Mouse (Mus musculus) liver, adult 2 months (tissue): ENCODE data around the gene Sgpp2. TPM values are rescaled to one million over a fixed set of nuclear protein-coding genes. Genes with fewer than 3 reads are reported as not detected.

Experiments
- DNase-seq: peaks from one replicate; pipeline ENCODE4 v3.0.0-alpha.2; 2011; ENCODE audit warnings: low read depth, low spot score; ENCODE audit errors: extremely low read depth
- H3K27ac ChIP-seq: fragments of 200-500 bp; replicated peaks from 2 replicates; pipeline ENCODE4 v1.5.1; 2012; ENCODE audit warnings: low read depth, mild to moderate bottlenecking, control low read depth, inconsistent platforms, low read length; ENCODE audit not compliant: insufficient read depth
- H3K27me3 ChIP-seq: fragments of 200-500 bp; 2 replicates; pipeline ENCODE4 v1.6.1; 2012; ENCODE audit warnings: mild to moderate bottlenecking, moderate library complexity, low read length, inconsistent platforms; ENCODE audit not compliant: control insufficient read depth, insufficient read depth
- H3K36me3 ChIP-seq: fragments of 200-500 bp; 2 replicates; pipeline ENCODE4 v1.6.1; 2012; ENCODE audit warnings: low read length, inconsistent platforms; ENCODE audit not compliant: control insufficient read depth, insufficient read depth
- H3K4me1 ChIP-seq: fragments of 200-500 bp; 2 replicates; pipeline ENCODE4 v1.6.1; 2011; ENCODE audit warnings: low read length; ENCODE audit not compliant: control insufficient read depth, insufficient read depth
- H3K4me3 ChIP-seq: fragments of 200-500 bp; 2 replicates; pipeline ENCODE4 v1.5.1; 2011; ENCODE audit warnings: low read depth, mild to moderate bottlenecking, control low read depth, low read length, moderate library complexity; ENCODE audit not compliant: insufficient read depth
- H3K79me2 ChIP-seq: fragments of 200-500 bp; 2 replicates; pipeline ENCODE4 v1.6.1; 2012; ENCODE audit warnings: inconsistent platforms, mild to moderate bottlenecking, low read length, moderate library complexity; ENCODE audit not compliant: control insufficient read depth, insufficient read depth
- H3K9ac ChIP-seq: fragments of 200-500 bp; 2 replicates; pipeline ENCODE4 v1.6.1; 2012; ENCODE audit warnings: low read depth, mild to moderate bottlenecking, control low read depth, inconsistent platforms, low read length
- CTCF ChIP-seq: fragments of 200-500 bp; IDR thresholded peaks from 2 replicates; pipeline ENCODE4 v1.5.1; 2011; ENCODE audit warnings: low read depth, low read length, control low read depth
- POLR2A ChIP-seq: fragments of 200-500 bp; IDR thresholded peaks from 2 replicates; pipeline ENCODE4 v1.6.1; 2011; ENCODE audit warnings: low read length, control low read depth; ENCODE audit not compliant: insufficient read depth; ENCODE audit errors: extremely low read depth
- WGBS: fragments of 180-500 bp; shearing (Covaris S2); methylation state at CpG from one replicate; pipeline ENCODE4 v1.1.7; 2018; 5-methylcytosine and 5-hydroxymethylcytosine counted together
- polyA plus RNA-seq: library from polyadenylated mRNA; depleted of rRNA; stranded (reverse); fragments of >200 nt; gene quantifications from 2 replicates; pipeline ENCODE4 v1.2.3, GENCODE M21; 2012
- total RNA-seq: library from RNA; depleted of rRNA; stranded (reverse); fragments of >200 nt; gene quantifications from 2 replicates; pipeline ENCODE4 v1.2.3, GENCODE M21; 2014

Sgpp2 gene
- total and polyA plus RNA-seq, 2 experiments = 0.09 TPM

DNA sequence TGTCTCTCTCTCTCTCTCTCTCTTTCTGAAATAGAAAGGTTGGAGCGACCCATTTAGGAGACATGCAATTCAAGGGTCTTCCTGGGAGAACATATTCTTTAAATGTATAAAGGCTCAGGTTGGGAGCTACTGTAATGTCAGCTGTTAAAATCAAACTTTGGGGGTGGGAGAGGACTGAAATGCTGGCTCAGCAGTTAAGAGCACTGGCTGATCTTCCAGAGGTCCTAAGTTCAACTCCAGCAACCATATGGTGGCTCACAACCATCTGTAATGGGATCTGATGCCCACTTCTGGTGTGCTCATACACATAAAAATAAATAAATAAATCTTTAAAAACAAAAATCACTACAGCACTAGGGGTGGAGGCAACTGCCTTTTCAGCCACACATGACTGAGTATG lies 1.5 kb upstream of the Sgpp2 start:
- TF ChIP-seq CTCF = no peak
- no peak for TF ChIP-seq POLR2A
- Histone ChIP-seq H3K36me3 (no peaks in the 10 kb centered on the region), H3K79me2 (no peaks in the 10 kb centered on the region), H3K9ac (no peak overlapping the region), H3K4me3 (no peak overlapping the region), H3K27ac (no peak overlapping the region), H3K4me1 (no peaks in the 10 kb centered on the region), H3K27me3 (peaks cover 15% of the 10 kb centered on the region; the same call in 1 of the 2 replicates)
- WGBS = 83% methylated on average over 1 of the region's 1 CpGs
- DNase-seq = no peak

DNA sequence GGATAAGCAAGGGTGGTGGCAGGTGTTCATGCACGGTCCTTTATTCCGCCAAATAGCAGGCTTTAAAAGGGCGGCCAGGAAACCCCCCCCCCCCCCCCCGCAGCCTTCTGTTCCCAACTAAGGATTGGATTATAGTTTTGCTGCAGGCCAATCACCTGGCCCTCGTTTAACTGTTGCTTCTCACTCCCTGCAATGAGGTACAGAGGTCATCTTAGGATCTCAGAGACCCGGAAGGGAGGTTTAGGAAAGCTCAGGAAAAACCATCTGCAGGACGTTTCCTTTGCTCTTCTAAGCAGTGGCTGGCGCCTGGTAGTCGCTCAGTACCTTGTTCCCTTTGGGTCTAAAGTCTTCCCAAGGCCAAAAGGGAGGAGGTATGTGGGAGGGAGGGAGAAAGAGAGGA lies 865 bp upstream of the Sgpp2 start:
- no peak overlapping the region for H3K4me3 ChIP-seq
- H3K9ac ChIP-seq = no peak overlapping the region
- H3K27me3 ChIP-seq = peaks cover 15% of the 10 kb centered on the region; the same call in 1 of the 2 replicates
- DNase-seq = no peak
- 12% methylated on average over 9 of the region's 9 CpGs for WGBS
- no peak overlapping the region for H3K27ac ChIP-seq
- TF ChIP-seq POLR2A (no peak), CTCF (no peak)
- no peaks in the 10 kb centered on the region for H3K36me3 ChIP-seq
- H3K4me1 ChIP-seq = no peaks in the 10 kb centered on the region
- no peaks in the 10 kb centered on the region for H3K79me2 ChIP-seq

DNA sequence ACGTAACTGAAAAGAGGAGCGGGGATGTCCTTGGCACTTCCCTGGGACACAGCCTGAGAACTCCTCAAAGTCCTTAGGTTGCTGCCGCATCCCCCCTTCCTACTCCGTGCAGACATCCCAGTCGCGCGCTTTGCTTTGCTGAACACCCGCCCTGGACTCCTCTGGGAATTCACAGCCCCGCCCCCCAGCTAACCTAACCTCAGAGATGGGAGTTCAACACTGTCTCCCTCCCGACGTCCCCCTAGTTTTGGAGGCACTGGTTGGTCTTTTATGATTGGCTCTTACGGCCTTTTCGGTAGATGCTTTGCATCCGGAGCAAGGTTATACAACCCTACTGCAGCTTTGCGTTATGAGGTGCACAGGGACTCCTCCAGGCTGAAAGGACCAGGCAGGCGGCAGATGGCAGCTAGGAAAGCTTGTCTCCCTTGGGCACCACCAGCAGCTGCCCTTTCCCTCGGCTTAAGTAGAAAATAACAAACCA lies 756 bp downstream of the Sgpp2 start:
- H3K4me3 ChIP-seq = no peak overlapping the region
- no peak overlapping the region for H3K27ac ChIP-seq
- TF ChIP-seq POLR2A (no peak), CTCF (no peak)

DNA sequence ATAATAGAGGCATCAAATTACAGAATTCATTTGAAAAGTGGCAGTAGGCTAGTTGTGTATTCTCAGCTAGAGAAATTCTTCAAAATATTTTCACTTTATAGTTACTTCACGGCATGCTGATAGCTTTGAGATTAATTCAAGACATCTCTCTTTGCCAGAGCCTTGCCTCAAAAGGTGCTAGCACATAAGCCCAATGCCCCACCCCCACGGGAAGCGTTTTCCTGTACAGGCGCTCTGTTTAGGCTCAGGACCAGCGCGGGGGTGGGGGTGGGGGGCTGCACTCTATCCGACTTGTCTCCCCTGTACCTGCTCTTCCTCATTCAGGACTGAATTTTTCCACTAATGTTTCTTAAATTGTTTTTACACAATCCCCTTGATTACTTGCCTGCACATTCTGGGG lies 1.3 kb downstream of the Sgpp2 start:
- Histone ChIP-seq H3K4me3 (no peak overlapping the region), H3K27me3 (peaks cover 15% of the 10 kb centered on the region; the same call in 1 of the 2 replicates), H3K9ac (no peak overlapping the region), H3K27ac (no peak overlapping the region), H3K4me1 (no peaks in the 10 kb centered on the region), H3K36me3 (no peaks in the 10 kb centered on the region), H3K79me2 (no peaks in the 10 kb centered on the region)
- TF ChIP-seq CTCF = no peak
- no peak for TF ChIP-seq POLR2A
- no peak for DNase-seq
- 9% methylated on average over 7 of the region's 7 CpGs for WGBS

More for the DNA sequence above, 756 bp downstream of the Sgpp2 start:
- no peaks in the 10 kb centered on the region for H3K36me3 ChIP-seq
- H3K79me2 ChIP-seq = no peaks in the 10 kb centered on the region
- DNase-seq = no peak
- no peak overlapping the region for H3K9ac ChIP-seq
- WGBS = 6% methylated on average over 17 of the region's 17 CpGs
- peaks cover 15% of the 10 kb centered on the region; the same call in 1 of the 2 replicates for H3K27me3 ChIP-seq
- H3K4me1 ChIP-seq = no peaks in the 10 kb centered on the region

DNA sequence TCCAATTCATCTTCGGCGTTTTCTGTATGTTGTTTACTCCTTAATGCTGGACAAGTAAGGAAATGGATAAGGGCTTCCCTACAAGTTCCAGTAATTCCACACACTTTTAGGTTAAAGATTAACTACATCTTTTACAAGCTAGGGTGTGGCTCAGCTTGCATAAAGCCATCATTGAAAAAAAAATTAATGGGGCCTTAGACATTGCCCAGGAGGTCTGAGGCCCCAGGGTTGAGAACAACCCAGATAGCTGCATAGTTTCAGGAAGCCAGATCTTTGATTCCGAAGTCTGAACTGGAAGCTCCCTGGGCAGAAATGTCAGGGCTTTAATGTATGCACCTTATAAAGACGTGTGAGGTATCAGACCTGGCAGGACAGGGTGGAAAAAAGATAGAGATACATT lies 2.8 kb downstream of the Sgpp2 start:
- Histone ChIP-seq H3K36me3 (no peaks in the 10 kb centered on the region), H3K4me1 (no peaks in the 10 kb centered on the region), H3K9ac (no peak overlapping the region), H3K79me2 (no peaks in the 10 kb centered on the region), H3K27me3 (peaks cover 15% of the 10 kb centered on the region; the same call in 1 of the 2 replicates), H3K27ac (no peak overlapping the region), H3K4me3 (no peak overlapping the region)
- no peak for DNase-seq
- no peak for TF ChIP-seq CTCF
- 53% methylated on average over 4 of the region's 4 CpGs for WGBS

DNA sequence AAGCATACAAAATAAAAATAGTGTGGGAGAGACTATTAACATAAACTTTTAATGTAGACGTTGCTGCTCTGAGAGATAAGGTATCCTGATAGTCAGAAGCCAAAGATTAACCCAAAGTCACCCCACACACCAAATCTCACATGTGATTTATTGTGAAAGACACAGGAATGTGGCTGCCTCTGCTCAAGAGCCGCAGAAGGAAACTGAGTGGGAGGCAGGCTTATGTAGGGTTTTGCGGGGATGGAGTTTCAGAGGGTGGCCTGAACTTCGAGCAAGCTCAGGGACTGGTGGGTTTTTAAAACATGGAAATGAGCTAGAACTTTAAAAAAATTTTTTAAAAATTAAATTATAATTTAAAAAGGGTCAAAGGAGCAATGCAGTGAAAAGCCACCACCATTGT lies 3.8 kb downstream of the Sgpp2 start:
- Histone ChIP-seq H3K27ac (no peak overlapping the region), H3K4me1 (no peaks in the 10 kb centered on the region), H3K27me3 (peaks cover 15% of the 10 kb centered on the region; the same call in 1 of the 2 replicates), H3K4me3 (no peak overlapping the region), H3K79me2 (no peaks in the 10 kb centered on the region), H3K36me3 (no peaks in the 10 kb centered on the region), H3K9ac (no peak overlapping the region)
- 47% methylated on average over 4 of the region's 4 CpGs for WGBS
- TF ChIP-seq CTCF (no peak), POLR2A (no peak)
- DNase-seq = no peak
